8 mouse cellular contexts compared by ENCODE assay signal in genomic region chr3:37729142-37729541, GRCm38 (mm10). TPM values are rescaled to one million over a fixed set of nuclear protein-coding genes. Genes with fewer than 3 reads are reported as not detected.
DNase-seq lines count a peak whose midpoint lies in the region; ATAC-seq and TF ChIP-seq lines count a peak whose summit lies in the region.

No protein-coding gene starts in this region.

- TF ChIP-seq CTCF in intestine, postnatal 0 days (IDR thresholded peaks at IDR 0.05; ENCODE audit: low read depth), result peak; percentile 2; the same call in 1 of the 2 replicates
- TF ChIP-seq CTCF in liver, postnatal 0 days (IDR thresholded peaks at IDR 0.05; ENCODE audit: low read depth), result no peak

- no peak; the same call in 1 of the 2 replicates for ATAC-seq in heart, embryonic 11.5 days (replicated peaks; ENCODE audit: insufficient number of reproducible peaks, low FRiP score, low TSS enrichment)
- peak; percentile 70 for ATAC-seq in intestine, postnatal 0 days
- ATAC-seq in liver, postnatal 0 days, result peak; percentile 78
- ATAC-seq in stomach, embryonic 14.5 days (ENCODE audit: insufficient number of reproducible peaks, insufficient read depth, low FRiP score, low read depth), result peak; percentile 51; the same call in 1 of the 2 replicates

- TF ChIP-seq EP300 in liver, postnatal 0 days (IDR thresholded peaks at IDR 0.05; ENCODE audit: low read depth), result peak; percentile 65; the same call in 1 of the 2 replicates

- H3K36me3 ChIP-seq in heart, embryonic 11.5 days (ENCODE audit: control insufficient read depth, insufficient read depth, low read length), result no peaks in the 10 kb centered on the region
- H3K36me3 ChIP-seq in intestine, postnatal 0 days (ENCODE audit: control insufficient read depth, insufficient read depth), result no peaks in the 10 kb centered on the region
- H3K36me3 ChIP-seq in liver, postnatal 0 days (replicated peaks; ENCODE audit: insufficient read depth, low read length), result no peaks in the 10 kb centered on the region
- no peaks in the 10 kb centered on the region for H3K36me3 ChIP-seq in stomach, embryonic 14.5 days (ENCODE audit: control insufficient read depth, insufficient read depth, low read length)

- H3K9me3 ChIP-seq in heart, embryonic 11.5 days (replicated peaks; ENCODE audit: control insufficient read depth, low read length), result no peaks in the 10 kb centered on the region
- H3K9me3 ChIP-seq in intestine, postnatal 0 days (ENCODE audit: control insufficient read depth), result no peaks in the 10 kb centered on the region
- no peaks in the 10 kb centered on the region for H3K9me3 ChIP-seq in liver, postnatal 0 days (ENCODE audit: low read length)
- no peaks in the 10 kb centered on the region for H3K9me3 ChIP-seq in stomach, embryonic 14.5 days (ENCODE audit: control insufficient read depth, low read depth, low read length)

- no peak overlapping the region for H3K27ac ChIP-seq in heart, embryonic 11.5 days (ENCODE audit: low read depth, low read length)
- peak overlapping the region; percentile 83 for H3K27ac ChIP-seq in intestine, postnatal 0 days (ENCODE audit: low read depth, low read length)
- H3K27ac ChIP-seq in liver, postnatal 0 days (ENCODE audit: low read depth), result peak overlapping the region; percentile 76
- peak overlapping the region; percentile 52; the same call in 1 of the 2 replicates for H3K27ac ChIP-seq in stomach, embryonic 14.5 days (ENCODE audit: low read length)

- peaks cover 23% of the 10 kb centered on the region for H3K27me3 ChIP-seq in heart, embryonic 11.5 days (ENCODE audit: control insufficient read depth, insufficient read depth, low read length)
- no peaks in the 10 kb centered on the region for H3K27me3 ChIP-seq in intestine, postnatal 0 days (replicated peaks; ENCODE audit: control insufficient read depth, insufficient read depth, low read length)
- peaks cover 4% of the 10 kb centered on the region; the same call in 1 of the 2 replicates for H3K27me3 ChIP-seq in liver, postnatal 0 days (ENCODE audit: insufficient read depth, low read length)
- H3K27me3 ChIP-seq in stomach, embryonic 14.5 days (ENCODE audit: control insufficient read depth, insufficient read depth, low read length), result no peaks in the 10 kb centered on the region

- H3K4me3 ChIP-seq in heart, embryonic 11.5 days (ENCODE audit: low read depth, low read length), result no peak overlapping the region
- H3K4me3 ChIP-seq in intestine, postnatal 0 days (ENCODE audit: low read depth, low read length), result no peak overlapping the region
- H3K4me3 ChIP-seq in liver, postnatal 0 days (ENCODE audit: low read depth, low read length), result no peak overlapping the region
- H3K4me3 ChIP-seq in stomach, embryonic 14.5 days (ENCODE audit: low read depth, low read length), result no peak overlapping the region

- peak; percentile 99 for DNase-seq in heart, adult 11 months
- DNase-seq in Muller cell, postnatal 12 days (ENCODE audit: inconsistent ontology term), result peak; percentile 83
- peak; percentile 61 for DNase-seq in gastrocnemius, postnatal 25 days
- DNase-seq in liver, postnatal 0 days, result peak; percentile 85
- no peak for DNase-seq in spleen, postnatal 14 days (ENCODE audit: low spot score in 2 of 2)

- WGBS in heart, embryonic 11.5 days (ENCODE audit: insufficient replicate concordance), result 40% methylated on average over 4 of the region's 4 CpGs
- WGBS in intestine, postnatal 0 days, result 7% methylated on average over 4 of the region's 4 CpGs
- 16% methylated on average over 4 of the region's 4 CpGs for WGBS in liver, postnatal 0 days (ENCODE audit: insufficient replicate concordance)
- WGBS in stomach, embryonic 14.5 days, result 31% methylated on average over 4 of the region's 4 CpGs

- no peak overlapping the region for H3K4me2 ChIP-seq in heart, embryonic 11.5 days
- H3K4me2 ChIP-seq in intestine, postnatal 0 days (replicated peaks; ENCODE audit: low read depth), result no peak overlapping the region
- no peak overlapping the region for H3K4me2 ChIP-seq in liver, postnatal 0 days (ENCODE audit: low read depth, low read length)
- H3K4me2 ChIP-seq in stomach, embryonic 14.5 days (replicated peaks; ENCODE audit: low read depth, low read length), result no peak overlapping the region

- H3K4me1 ChIP-seq in heart, embryonic 11.5 days (ENCODE audit: control insufficient read depth, insufficient read depth, low read length), result peaks cover 10% of the 10 kb centered on the region; the same call in 1 of the 2 replicates
- H3K4me1 ChIP-seq in intestine, postnatal 0 days (replicated peaks; ENCODE audit: control insufficient read depth, insufficient read depth, low read length), result peaks cover 7% of the 10 kb centered on the region; the same call in 1 of the 2 replicates
- H3K4me1 ChIP-seq in liver, postnatal 0 days (ENCODE audit: insufficient read depth), result peaks cover 38% of the 10 kb centered on the region
- H3K4me1 ChIP-seq in stomach, embryonic 14.5 days (ENCODE audit: control insufficient read depth, insufficient read depth, low read length), result peaks cover 25% of the 10 kb centered on the region

- H3K9ac ChIP-seq in heart, embryonic 11.5 days (ENCODE audit: low read depth, low read length), result no peak overlapping the region
- H3K9ac ChIP-seq in intestine, postnatal 0 days (ENCODE audit: low read depth, low read length), result no peak overlapping the region
- no peak overlapping the region for H3K9ac ChIP-seq in liver, postnatal 0 days (replicated peaks)
- H3K9ac ChIP-seq in stomach, embryonic 14.5 days (replicated peaks; ENCODE audit: low read depth, low read length), result no peak overlapping the region

RNA-seq across cellular contexts. Expression of gene Gm5148, which starts 4.9 kb away (rescaled TPM):
- 1.4 and 3.7 TPM in 2 replicates for polyA plus RNA-seq in heart, embryonic 11.5 days (2014; fragmentation: Nextera tagmentation; extraction: Ambion mirVana)
- under 1 TPM in 1 of 2 experiments, not detected in 1; 0.18 TPM for total RNA-seq in gastrocnemius, postnatal 25 days (2021)
- 4.5 and 5.7 TPM in 2 replicates for polyA plus RNA-seq in intestine, postnatal 0 days (2015; fragmentation: Nextera tagmentation; extraction: Ambion mirVana)
- 3.0 and 4.1 TPM in 2 replicates for polyA plus RNA-seq in liver, postnatal 0 days (2015; fragmentation: Nextera tagmentation; extraction: Ambion mirVana)
- 7.7 and 8.7 TPM in 2 replicates for polyA plus RNA-seq in stomach, embryonic 14.5 days (2014; fragmentation: Nextera tagmentation; extraction: Ambion mirVana)

Comparison
In these comparisons a context has a peak if more than half of its experiments do, and no peak if none do; other contexts are left out.
1. DNase-seq: peak in heart, adult 11 months (single experiment), Muller cell, postnatal 12 days (single experiment), gastrocnemius, postnatal 25 days (single experiment) and liver, postnatal 0 days (single experiment); none in spleen, postnatal 14 days (0 of 2).